Mouse (Mus musculus) lung, postnatal 0 days (tissue): ENCODE data around the gene Dao.

Experiments used
- CTCF ChIP-seq: IDR thresholded peaks from 2 replicates; pipeline ENCODE4 v1.5.1; 2016; ENCODE audit warnings: antibody characterized with exemption, mild to moderate bottlenecking
- EP300 ChIP-seq: IDR thresholded peaks from 2 replicates; pipeline ENCODE4 v1.6.1; 2016; ENCODE audit warnings: antibody characterized with exemption, mild to moderate bottlenecking, control low read depth

- TF ChIP-seq CTCF (no peak), EP300 (no peak)
These were observed 1.1 kb downstream of the Dao start for GRCm38 (mm10) chr5:114004573-114004972.
